Mouse (Mus musculus): Measurements from ENCODE around the gene Sdha.

Gene Sdha

GRCm38 (mm10) chr13:74349566-74350434 lies at the start of gene Sdha, which contains the start of gene Ccdc127:
Gene Sdha (minus strand): TSS chr13:74350280.
Gene Ccdc127 (plus strand): TSS chr13:74350309.
- peak; percentile 96 for DNase-seq

DNA sequence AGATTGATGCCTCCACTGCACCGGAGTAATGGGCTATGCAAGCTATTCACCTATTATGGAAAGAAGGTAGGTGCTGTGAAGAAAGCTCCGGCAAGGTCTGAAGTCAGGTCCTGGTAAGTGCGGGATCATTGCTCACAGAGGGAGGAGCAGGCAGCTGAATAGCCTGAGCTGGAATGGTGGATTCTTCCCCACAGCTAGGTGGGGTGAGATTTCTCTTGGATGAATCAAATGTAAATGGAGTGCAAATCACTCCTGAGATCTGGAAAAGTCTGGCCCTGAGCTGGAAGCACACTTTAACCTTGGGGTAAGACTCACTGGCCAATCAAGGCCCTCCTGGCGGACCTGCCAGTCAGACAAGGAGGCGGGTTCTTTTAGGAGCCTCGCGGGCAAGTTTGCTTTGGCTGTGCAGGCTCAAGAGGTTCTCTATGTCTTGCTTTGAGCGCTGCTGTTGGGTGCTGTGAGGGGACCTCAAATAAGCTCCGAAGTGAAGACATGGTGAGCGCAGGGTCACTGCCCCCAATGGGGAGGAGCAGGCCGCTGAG lies 49.3 kb upstream of the Sdha start, which contains the start of gene Ftl1-ps1:
Gene Ftl1-ps1 (plus strand): TSS at position 397 of the 542 bp plus-strand sequence.
- no peak for DNase-seq

- DNase-seq: no peak
Observed at GRCm38 (mm10) chr13:74391156-74391555, 41.1 kb upstream of the Sdha start.

- DNase-seq: peak; percentile 53 to 62
Observed at GRCm38 (mm10) chr13:74390371-74390990, 40.4 kb upstream of the Sdha start, which contains the start of gene Zfp72. Gene Zfp72 (minus strand): TSS chr13:74390836.

DNA sequence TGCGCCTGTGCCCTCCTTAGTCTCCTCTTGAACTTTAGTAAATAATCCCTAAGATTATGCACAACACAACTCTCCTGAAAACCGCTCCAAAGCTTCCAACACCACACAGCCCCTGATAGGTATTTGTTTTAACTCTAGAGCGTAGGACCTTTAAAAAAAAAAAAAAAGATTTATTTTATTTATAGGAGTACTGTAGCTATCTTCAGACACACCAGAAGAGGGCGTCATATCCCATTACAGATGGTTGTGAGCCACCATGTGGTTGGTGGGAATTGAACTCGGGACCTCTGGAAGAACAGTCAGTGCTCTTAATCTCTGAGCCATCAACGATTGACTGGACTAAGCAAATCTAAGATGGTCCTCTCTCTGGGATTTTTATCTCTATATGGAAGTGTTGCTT lies 39.6 kb upstream of the Sdha start:
- no peak for DNase-seq

- no peak for DNase-seq
Observed at GRCm38 (mm10) chr13:74382289-74382688, 32.2 kb upstream of the Sdha start.

DNA sequence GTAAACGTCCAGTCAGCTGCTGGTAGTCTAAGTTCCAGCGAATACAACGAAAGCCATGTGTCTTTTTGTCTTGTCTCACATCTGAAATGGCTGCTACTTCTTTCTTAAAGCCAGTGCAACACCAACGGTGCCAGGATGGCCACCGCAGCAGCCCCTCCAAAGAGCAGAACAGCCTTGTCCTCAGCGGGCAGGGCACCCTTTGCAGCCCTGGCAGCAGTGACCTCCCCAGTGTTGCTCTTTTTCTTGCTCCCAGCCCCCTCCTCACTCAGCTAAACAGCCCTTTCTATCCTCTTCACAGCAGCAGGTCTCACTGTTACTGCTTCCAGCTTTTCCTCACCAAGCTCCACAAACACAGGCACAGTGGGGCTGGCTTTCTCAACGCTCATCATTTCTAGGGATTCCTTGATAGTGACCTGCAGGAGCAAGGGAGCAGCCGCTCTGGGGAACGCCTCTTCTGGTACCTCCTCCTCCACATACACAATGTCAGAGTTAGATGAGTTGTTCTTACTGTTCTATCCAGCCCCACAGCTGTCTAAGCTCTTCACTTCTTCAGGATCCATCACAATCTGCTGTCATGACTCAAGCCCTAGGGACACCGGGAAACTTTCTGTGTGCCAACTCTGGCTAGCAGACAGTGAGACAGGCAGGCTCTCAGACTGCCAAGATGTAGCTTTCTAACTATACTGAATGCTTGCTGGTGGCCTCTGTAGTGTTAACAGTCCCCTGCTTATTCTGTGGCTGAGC lies 31.6 kb upstream of the Sdha start:
- DNase-seq: no peak

GRCm38 (mm10) chr13:74363859-74364235 lies 13.8 kb upstream of the Sdha start, which contains the start of gene Lrrc14b:
Gene Lrrc14b (minus strand): TSS chr13:74364005.
- no peak for DNase-seq

GRCm38 (mm10) chr13:74363176-74363858 lies 13.2 kb upstream of the Sdha start:
- no peak for DNase-seq

GRCm38 (mm10) chr13:74362218-74362617 lies 12.1 kb upstream of the Sdha start:
- DNase-seq: no peak

GRCm38 (mm10) chr13:74356491-74356890 lies 6.4 kb upstream of the Sdha start:
- DNase-seq: no peak

DNA sequence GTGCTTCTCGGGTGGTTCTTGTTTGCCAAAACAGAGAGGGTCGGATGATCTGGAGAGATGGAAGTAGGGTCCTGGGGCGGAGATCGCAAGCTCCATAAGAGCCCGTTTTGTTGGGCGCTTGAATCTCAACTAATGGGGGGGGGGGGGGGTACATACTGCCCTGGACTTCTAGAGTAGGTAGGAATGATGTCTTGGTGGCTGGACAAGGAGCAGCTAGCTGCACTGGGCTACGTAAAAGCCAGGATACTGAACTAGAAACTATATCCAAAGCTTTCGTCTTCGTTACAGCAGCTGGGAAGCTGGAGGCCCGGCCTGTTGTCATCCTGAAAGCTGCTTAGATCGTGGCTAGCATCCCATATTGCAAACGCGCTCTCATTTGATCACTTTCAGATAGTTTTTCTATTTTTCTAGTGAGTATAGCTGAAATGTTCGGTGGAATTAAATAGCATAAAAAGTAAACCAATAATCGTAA lies 391 bp upstream of the Sdha start:
- DNase-seq: no peak

DNA sequence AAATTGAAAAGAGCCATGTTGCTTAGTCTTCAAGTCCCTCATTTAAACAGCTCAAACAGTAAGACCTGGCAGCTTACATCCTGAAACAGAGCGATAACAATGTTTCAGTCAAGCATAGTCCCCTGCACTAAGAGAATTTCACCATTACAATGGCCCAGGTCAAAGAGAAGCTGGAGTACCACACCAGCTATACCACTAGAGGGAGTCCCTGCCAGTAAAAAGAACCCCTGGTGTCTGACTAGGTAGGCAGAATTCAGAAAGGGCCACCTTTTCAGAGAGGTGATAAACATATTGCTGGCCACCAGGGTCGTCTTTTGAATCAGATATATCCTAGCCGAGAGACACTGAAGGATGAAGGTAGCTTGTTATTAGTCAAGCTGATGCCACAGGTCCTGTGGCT lies 9.0 kb downstream of the Sdha start:
- DNase-seq: peak; percentile 27 to 35

- DNase-seq: no peak
Observed at GRCm38 (mm10) chr13:74329321-74329720, 20.8 kb downstream of the Sdha start.

GRCm38 (mm10) chr13:74317170-74317849 lies 32.8 kb downstream of the Sdha start, which contains the start of gene Pdcd6:
Gene Pdcd6 (minus strand): TSS chr13:74317580.
- DNase-seq: peak; percentile 89 to 94

GRCm38 (mm10) chr13:74316789-74317169 lies 33.3 kb downstream of the Sdha start:
- DNase-seq: no peak

GRCm38 (mm10) chr13:74316386-74316785 lies 33.7 kb downstream of the Sdha start:
- DNase-seq: no peak

- no peak for DNase-seq
Observed at GRCm38 (mm10) chr13:74314616-74315015, 35.5 kb downstream of the Sdha start.

DNA sequence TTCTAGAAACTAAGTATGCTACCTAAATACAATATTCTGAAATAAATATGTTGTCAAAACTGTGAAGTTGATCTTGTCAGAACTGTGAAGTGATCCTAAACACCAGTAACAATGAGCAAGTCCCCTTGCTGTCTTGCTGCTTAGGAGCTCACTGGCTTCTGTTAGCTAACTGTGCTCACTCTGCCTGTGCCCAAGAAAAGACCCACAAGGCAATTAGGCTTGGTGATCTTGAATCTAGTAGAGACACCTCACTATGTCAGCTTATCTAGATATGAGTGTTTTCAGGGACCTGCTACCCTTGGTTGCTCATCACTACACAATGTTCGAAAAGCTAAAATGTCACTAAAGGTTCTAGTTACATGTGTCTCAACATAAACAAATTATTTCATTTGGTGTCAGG lies 44.3 kb downstream of the Sdha start:
- DNase-seq: no peak

GRCm38 (mm10) chr13:74305380-74305779 lies 44.7 kb downstream of the Sdha start:
- no peak for DNase-seq

Data from thymus, postnatal 36 days (tissue).